8 mouse cellular contexts compared by ENCODE assay signal in genomic region chr15:83583419-83584156, GRCm38 (mm10). TPM values are rescaled to one million over a fixed set of nuclear protein-coding genes. Genes with fewer than 3 reads are reported as not detected.
DNase-seq lines count a peak whose midpoint lies in the region; ATAC-seq and TF ChIP-seq lines count a peak whose summit lies in the region.

No protein-coding gene starts in this region.

- no peak overlapping the region for H3K4me2 ChIP-seq in kidney, postnatal 0 days (ENCODE audit: low read length)
- H3K4me2 ChIP-seq in hindbrain, embryonic 14.5 days (replicated peaks) = no peak overlapping the region

- WGBS in kidney, postnatal 0 days = 74% methylated on average over 8 of the region's 8 CpGs
- WGBS in hindbrain, embryonic 14.5 days = 68% methylated on average over 8 of the region's 8 CpGs

- no peaks in the 10 kb centered on the region for H3K4me1 ChIP-seq in embryonic fibroblast, embryonic 13.5 days (ENCODE audit: control insufficient read depth, insufficient read depth, low read length)
- no peaks in the 10 kb centered on the region for H3K4me1 ChIP-seq in kidney, postnatal 0 days (replicated peaks; ENCODE audit: insufficient read depth, low read length)
- no peaks in the 10 kb centered on the region for H3K4me1 ChIP-seq in hindbrain, embryonic 14.5 days (replicated peaks; ENCODE audit: control insufficient read depth, insufficient read depth, low read length)

- no peak overlapping the region for H3K4me3 ChIP-seq in layer of hippocampus, adult 2 months
- H3K4me3 ChIP-seq in embryonic fibroblast, embryonic 13.5 days (ENCODE audit: insufficient read depth, low read length) = no peak overlapping the region
- H3K4me3 ChIP-seq in kidney, postnatal 0 days (replicated peaks; ENCODE audit: low read depth, low read length) = no peak overlapping the region
- H3K4me3 ChIP-seq in hindbrain, embryonic 14.5 days (replicated peaks; ENCODE audit: low read length) = no peak overlapping the region

- peaks cover 55% of the 10 kb centered on the region for H3K36me3 ChIP-seq in kidney, postnatal 0 days (ENCODE audit: insufficient read depth, low read length)
- H3K36me3 ChIP-seq in hindbrain, embryonic 14.5 days (replicated peaks; ENCODE audit: control insufficient read depth, insufficient read depth) = peaks cover 99% of the 10 kb centered on the region

- H3K27me3 ChIP-seq in kidney, postnatal 0 days (ENCODE audit: insufficient read depth, low read length) = no peaks in the 10 kb centered on the region
- no peaks in the 10 kb centered on the region for H3K27me3 ChIP-seq in hindbrain, embryonic 14.5 days (ENCODE audit: control insufficient read depth, insufficient read depth, low read length)

- H3K27ac ChIP-seq in layer of hippocampus, adult 2 months = no peak overlapping the region
- no peak overlapping the region for H3K27ac ChIP-seq in embryonic fibroblast, embryonic 13.5 days (ENCODE audit: insufficient read depth, low read length)
- H3K27ac ChIP-seq in kidney, postnatal 0 days = no peak overlapping the region
- no peak overlapping the region for H3K27ac ChIP-seq in hindbrain, embryonic 14.5 days

- peak; percentile 76 for TF ChIP-seq CTCF in layer of hippocampus, adult 2 months (conservative IDR thresholded peaks at IDR 0.05)
- TF ChIP-seq CTCF in embryonic fibroblast, embryonic 13.5 days (IDR thresholded peaks at IDR 0.05; ENCODE audit: borderline replicate concordance, insufficient read depth, low read length) = 0 out of 2 replicates have a peak, but pooled peaks have one; percentile 28
- peak; percentile 64 for TF ChIP-seq CTCF in kidney, postnatal 0 days (IDR thresholded peaks at IDR 0.05; ENCODE audit: low read depth)

- no peak for ATAC-seq in kidney, postnatal 0 days (replicated peaks; ENCODE audit: low FRiP score, low read depth)
- no peak for ATAC-seq in hindbrain, embryonic 14.5 days (ENCODE audit: low FRiP score)

- H3K9me3 ChIP-seq in kidney, postnatal 0 days (replicated peaks; ENCODE audit: low read length) = no peaks in the 10 kb centered on the region
- peaks cover 8% of the 10 kb centered on the region; the same call in 1 of the 2 replicates for H3K9me3 ChIP-seq in hindbrain, embryonic 14.5 days (ENCODE audit: control insufficient read depth, low read length)

- no peak overlapping the region for H3K9ac ChIP-seq in kidney, postnatal 0 days (ENCODE audit: low read depth, low read length)
- no peak overlapping the region for H3K9ac ChIP-seq in hindbrain, embryonic 14.5 days

- peak in 1 of 2 experiments; percentile 37 for DNase-seq in layer of hippocampus, adult 2 months (ENCODE audit: low spot score in 2 of 2)
- no peak for DNase-seq in layer of hippocampus, adult 11-12 months (ENCODE audit: low spot score)
- DNase-seq in Muller cell, postnatal 12 days (ENCODE audit: inconsistent ontology term) = peak; percentile 48
- no peak for DNase-seq in kidney, postnatal 0 days (ENCODE audit: low spot score)
- peak; percentile 29 for DNase-seq in mesoderm, embryonic 11.5 days (ENCODE audit: low read depth, low spot score)
- DNase-seq in cerebellum, adult 9-10 months = no peak
- DNase-seq in hindbrain, embryonic 14.5 days (ENCODE audit: low spot score) = no peak

- no peak for TF ChIP-seq POLR2A in embryonic fibroblast, embryonic 13.5 days (IDR thresholded peaks at IDR 0.05; ENCODE audit: low read depth, low read length)

RNA-seq across cellular contexts. Expression of gene Ttll12, which starts 11.4 kb away (rescaled TPM):
- total RNA-seq in layer of hippocampus, adult 2 months (2021) = 10 to 100 TPM; 10.3 to 11.2 TPM
- polyA plus RNA-seq in embryonic fibroblast, embryonic 13.5 days (2011; ENCODE audit: insufficient read length, low read depth, missing spikeins) = 26.1 and 34.6 TPM in 2 replicates
- 22.4 and 25.1 TPM in 2 replicates for polyA plus RNA-seq in kidney, postnatal 0 days (2015; fragmentation: Nextera tagmentation; extraction: Ambion mirVana)
- 43.1 and 44.4 TPM in 2 replicates for polyA plus RNA-seq in hindbrain, embryonic 14.5 days (2014; fragmentation: Nextera tagmentation; extraction: Ambion mirVana)

RNA-seq across cellular contexts. Expression of gene Mcat, which starts 20.0 kb away (rescaled TPM):
- 10 to 100 TPM; 24.2 to 28.7 TPM for total RNA-seq in layer of hippocampus, adult 2 months (2021)
- polyA plus RNA-seq in embryonic fibroblast, embryonic 13.5 days (2011; ENCODE audit: insufficient read length, low read depth, missing spikeins) = 17.5 and 18.6 TPM in 2 replicates
- 37.6 and 41.2 TPM in 2 replicates for polyA plus RNA-seq in kidney, postnatal 0 days (2015; fragmentation: Nextera tagmentation; extraction: Ambion mirVana)
- 33.2 and 37.6 TPM in 2 replicates for polyA plus RNA-seq in hindbrain, embryonic 14.5 days (2014; fragmentation: Nextera tagmentation; extraction: Ambion mirVana)

RNA-seq across cellular contexts. Expression of gene Tspo, which starts 20.2 kb away (rescaled TPM):
- 1 to 10 TPM; 5.4 to 6.1 TPM for total RNA-seq in layer of hippocampus, adult 2 months (2021)
- 123 and 179 TPM in 2 replicates for polyA plus RNA-seq in embryonic fibroblast, embryonic 13.5 days (2011; ENCODE audit: insufficient read length, low read depth, missing spikeins)
- 159 and 169 TPM in 2 replicates for polyA plus RNA-seq in kidney, postnatal 0 days (2015; fragmentation: Nextera tagmentation; extraction: Ambion mirVana)
- 10.0 and 12.2 TPM in 2 replicates for polyA plus RNA-seq in hindbrain, embryonic 14.5 days (2014; fragmentation: Nextera tagmentation; extraction: Ambion mirVana)

RNA-seq across cellular contexts. Expression of gene Bik, which starts 56.9 kb away (rescaled TPM):
- not detected for total RNA-seq in layer of hippocampus, adult 2 months (2021)
- polyA plus RNA-seq in embryonic fibroblast, embryonic 13.5 days (2011; ENCODE audit: insufficient read length, low read depth, missing spikeins) = not detected in 2 replicates
- 14.1 and 16.1 TPM in 2 replicates for polyA plus RNA-seq in kidney, postnatal 0 days (2015; fragmentation: Nextera tagmentation; extraction: Ambion mirVana)
- 0.84 and 1.1 TPM in 2 replicates for polyA plus RNA-seq in hindbrain, embryonic 14.5 days (2014; fragmentation: Nextera tagmentation; extraction: Ambion mirVana)

Comparison
In these comparisons a context has a peak if more than half of its experiments do, and no peak if none do; other contexts are left out.
1. DNase-seq: peak in Muller cell, postnatal 12 days (single experiment) and mesoderm, embryonic 11.5 days (single experiment); none in layer of hippocampus, adult 11-12 months (single experiment), kidney, postnatal 0 days (single experiment), cerebellum, adult 9-10 months (single experiment) and hindbrain, embryonic 14.5 days (single experiment).
2. Peak in every context shown above with its lines, with median percentiles within 50 percentile points of each other: CTCF ChIP-seq.